Mouse (Mus musculus) right cerebral cortex, postnatal 14 days (tissue): ENCODE data around the gene Ahcy.
"Not testable (repeated sequence)": the region's sequence is repeated elsewhere in the genome, so short reads cannot be mapped to it uniquely, and the experiment has no call there.

ENCODE experiments used
- DNase-seq: peaks from one replicate; pipeline ENCODE4 v3.0.0; 2022

Ahcy gene

GRCm38 (mm10) chr2:155073978-155074765 lies at the start of gene Ahcy:
Gene Ahcy (minus strand): TSS chr2:155074497.
- DNase-seq = peak; percentile 86

GRCm38 (mm10) chr2:155115216-155115830 lies 41.0 kb upstream of the Ahcy start:
- DNase-seq = no peak

GRCm38 (mm10) chr2:155107276-155107675 lies 33.0 kb upstream of the Ahcy start:
- DNase-seq = not testable (repeated sequence)

GRCm38 (mm10) chr2:155103607-155104006 lies 29.3 kb upstream of the Ahcy start:
- DNase-seq = no peak

GRCm38 (mm10) chr2:155101761-155102181 lies 27.5 kb upstream of the Ahcy start:
- no peak for DNase-seq

GRCm38 (mm10) chr2:155100796-155101259 lies 26.5 kb upstream of the Ahcy start:
- DNase-seq = no peak

- DNase-seq = no peak
These were observed 25.9 kb upstream of the Ahcy start for GRCm38 (mm10) chr2:155099994-155100795.

- no peak for DNase-seq
These were observed 25.1 kb upstream of the Ahcy start for GRCm38 (mm10) chr2:155099421-155099820.

- DNase-seq = no peak
These were observed 24.6 kb upstream of the Ahcy start for GRCm38 (mm10) chr2:155098720-155099380.

GRCm38 (mm10) chr2:155093418-155093817 lies 19.1 kb upstream of the Ahcy start:
- no peak for DNase-seq

- no peak for DNase-seq
These were observed 17.4 kb upstream of the Ahcy start for GRCm38 (mm10) chr2:155091743-155092075.

- no peak for DNase-seq
These were observed 16.8 kb upstream of the Ahcy start for GRCm38 (mm10) chr2:155090909-155091742.

GRCm38 (mm10) chr2:155088264-155088663 lies 14.0 kb upstream of the Ahcy start:
- DNase-seq = no peak

- DNase-seq = no peak
These were observed 12.0 kb upstream of the Ahcy start for GRCm38 (mm10) chr2:155086328-155086727.

GRCm38 (mm10) chr2:155084546-155084945 lies 10.2 kb upstream of the Ahcy start:
- DNase-seq = no peak

GRCm38 (mm10) chr2:155082121-155082803 lies 8.0 kb upstream of the Ahcy start:
- DNase-seq = peak; percentile 58

GRCm38 (mm10) chr2:155081056-155081455 lies 6.8 kb upstream of the Ahcy start:
- no peak for DNase-seq

GRCm38 (mm10) chr2:155080179-155080530 lies 5.9 kb upstream of the Ahcy start:
- no peak for DNase-seq

- no peak for DNase-seq
These were observed 5.3 kb upstream of the Ahcy start for GRCm38 (mm10) chr2:155079500-155080178.

GRCm38 (mm10) chr2:155075649-155076048 lies 1.4 kb upstream of the Ahcy start:
- no peak for DNase-seq

GRCm38 (mm10) chr2:155074766-155075330 lies 551 bp upstream of the Ahcy start:
- no peak for DNase-seq
